Mouse (Mus musculus) embryonic stem cell, embryonic (primary cell): ENCODE results near the gene Zfp57.

ENCODE experiments used
- CTCF ChIA-PET, 4 experiments: fragments of 300-600 bp in 2 of 4; fragments of 350-600 bp in 2 of 4; sonication (Branson Sonifier 250); formaldehyde crosslinking; loops; one replicate each; lab custom pipeline; 2022; ENCODE audit warnings: inconsistent platforms in 2 of 4; lab: Charles Lee
- POLR2A ChIA-PET, 4 experiments: fragments of 300-600 bp in 2 of 4; fragments of 350-600 bp in 2 of 4; sonication (Branson Sonifier 250); formaldehyde crosslinking; loops; one replicate each; lab custom pipeline; 2022; ENCODE audit warnings: antibody characterized with exemption in 4 of 4, inconsistent platforms in 1 of 4; lab: Charles Lee

Zfp57 gene

GRCm38 (mm10) chr17:36988475-36988874 lies 12.5 kb upstream of the Zfp57 start:
- ChIA-PET POLR2A (interaction anchor here (0.5 to 10.9 kb wide), 35 partner anchors 8 to 908 kb away, joined by 3 to 469 read pairs (median 5); partner anchors contain the start of genes 2410137M14Rik (in 1 of the 4), Gabbr1 (in 1 of the 4), Ppp1r11 (in 1 of the 4) and Trim26 (in 1 of the 4)), CTCF (interaction anchor here in 2 of 4 experiments (0.5 to 1.0 kb wide), 2 partner anchors 55 to 96 kb away, joined by 3 to 6 read pairs; no protein-coding TSS in a partner anchor)

GRCm38 (mm10) chr17:36989437-36989836 lies 11.5 kb upstream of the Zfp57 start, which contains the start of gene H2-M5:
H2-M5 (minus strand) TSS chr17:36989537.
- POLR2A ChIA-PET = interaction anchor here (0.5 to 10.9 kb wide), 40 partner anchors 8 to 94 kb away, joined by 3 to 469 read pairs (median 4); partner anchors contain the start of genes 2410137M14Rik (in 3 of the 4), Znrd1 (in 2 of the 4), Znrd1as (in 2 of the 4) and Mog (in 1 of the 4)
- CTCF ChIA-PET = interaction anchor here in 3 of 4 experiments (0.6 to 1.1 kb wide), 5 partner anchors 14 to 96 kb away, joined by 3 to 5 read pairs (median 3); no protein-coding TSS in a partner anchor

- ChIA-PET CTCF (interaction anchor here in 1 of 4 experiments (1.1 kb wide), 1 partner anchor 76 kb away, joined by 5 read pairs; no protein-coding TSS in a partner anchor), POLR2A (interaction anchor here in 2 of 4 experiments (0.9 to 32.1 kb wide), 16 partner anchors 6 to 56 kb away, joined by 3 to 469 read pairs (median 10); partner anchors contain the start of genes 2410137M14Rik (in 2 of the 2), H2-M5 (in 1 of the 2), Mog (in 1 of the 2) and Zfp57 (in 1 of the 2))
These were observed 10.3 kb upstream of the Zfp57 start for GRCm38 (mm10) chr17:36990630-36991029.

DNA sequence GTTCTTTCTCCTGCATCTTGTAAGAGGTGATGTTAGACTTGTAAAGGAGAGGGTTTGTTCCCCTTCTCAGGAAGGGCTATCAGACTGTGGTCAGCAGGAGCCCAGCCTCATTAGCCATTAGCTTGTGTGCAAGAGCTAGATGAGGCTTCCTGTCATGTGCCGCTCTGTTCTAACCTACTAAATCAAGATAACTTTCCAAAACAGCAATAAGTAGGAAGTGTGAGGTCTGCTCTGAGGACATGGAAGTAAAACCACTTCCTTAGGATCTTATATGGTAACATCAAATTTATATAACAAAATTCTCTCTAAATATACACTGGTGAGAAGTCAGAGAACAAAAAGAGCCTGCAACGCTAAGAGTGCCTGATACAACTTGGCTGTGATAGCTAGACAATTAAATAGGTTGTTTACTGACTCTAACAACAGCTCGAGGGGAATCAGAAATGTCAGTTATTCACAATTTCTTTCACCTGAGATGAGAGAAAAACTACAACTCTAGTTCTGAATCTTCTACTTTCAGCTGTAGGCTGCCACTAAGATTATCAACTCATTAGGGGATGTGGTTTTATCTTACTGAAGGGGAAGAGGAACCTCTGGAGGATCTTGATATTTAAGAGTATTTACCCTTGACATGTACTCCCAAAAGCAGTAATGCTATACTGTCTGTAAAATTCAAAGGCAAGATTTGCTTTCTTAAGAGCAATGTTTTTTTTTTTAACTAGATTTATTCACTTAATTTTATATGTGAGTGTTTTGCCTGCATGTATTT lies 8.4 kb upstream of the Zfp57 start:
- ChIA-PET POLR2A (interaction anchor here (0.7 to 32.1 kb wide), 26 partner anchors 8 to 213 kb away, joined by 3 to 469 read pairs (median 6); partner anchors contain the start of genes 2410137M14Rik (in 3 of the 4), H2-M5 (in 1 of the 4), Trim26 (in 1 of the 4) and Zfp57 (in 1 of the 4)), CTCF (interaction anchor here (0.6 to 1.2 kb wide), 6 partner anchors 9 to 1113 kb away, joined by 3 to 5 read pairs (median 3); partner anchors contain the start of genes 2410137M14Rik (in 1 of the 4) and Dhx16 (in 1 of the 4))

DNA sequence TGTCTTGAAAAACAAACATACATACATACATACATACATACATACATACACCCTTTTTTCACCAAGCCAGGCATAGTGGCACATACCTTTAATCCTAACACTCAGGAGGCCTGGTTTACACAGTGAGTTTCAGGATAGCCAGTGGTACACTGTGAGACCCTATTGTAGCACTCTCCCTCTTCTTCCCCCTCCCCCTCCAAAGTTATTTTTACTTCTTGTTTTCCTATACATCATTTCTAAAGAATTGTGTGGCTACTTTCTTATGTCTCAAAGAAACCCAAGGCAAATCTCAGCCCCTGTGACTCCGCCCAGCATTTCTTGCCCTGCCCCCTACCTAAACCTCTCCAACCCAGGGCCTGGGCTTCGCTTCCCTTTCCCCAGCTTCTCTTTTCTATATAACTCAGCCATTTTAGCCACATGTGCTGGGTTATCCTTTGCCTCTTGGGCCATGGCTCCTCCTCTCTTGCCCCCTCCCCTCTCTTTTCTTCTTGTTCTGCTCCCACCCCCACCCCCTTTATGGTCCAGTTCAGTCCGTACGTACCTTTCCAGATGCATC lies 7.1 kb upstream of the Zfp57 start:
- CTCF ChIA-PET = interaction anchor here in 2 of 4 experiments (0.6 to 0.7 kb wide), 2 partner anchors 35 to 56 kb away, joined by 3 to 4 read pairs; no protein-coding TSS in a partner anchor
- POLR2A ChIA-PET = interaction anchor here (0.5 to 32.1 kb wide), 31 partner anchors 8 to 90 kb away, joined by 3 to 469 read pairs (median 6); partner anchors contain the start of genes 2410137M14Rik (in 3 of the 4), H2-M5 (in 1 of the 4) and Ppp1r11 (in 1 of the 4)

DNA sequence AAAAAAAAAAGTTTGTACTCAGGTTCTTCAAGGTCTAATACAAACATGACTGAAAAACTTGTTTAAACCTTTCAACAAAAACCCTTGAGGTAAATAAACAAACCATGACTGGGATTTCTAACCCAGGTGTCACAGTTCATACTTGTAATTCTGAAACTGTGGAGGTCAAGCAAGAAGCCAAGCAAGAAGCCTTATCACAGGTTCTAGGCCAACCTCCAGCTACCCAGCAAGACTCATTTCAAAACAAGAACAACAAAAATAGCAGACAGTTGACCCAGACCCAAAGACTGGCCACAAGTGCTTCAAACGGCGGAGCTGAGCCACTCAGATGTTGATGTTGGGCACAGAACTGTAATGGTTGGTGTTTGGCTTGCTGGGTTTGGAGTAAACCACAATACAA lies 6.4 kb upstream of the Zfp57 start:
- CTCF ChIA-PET = interaction anchor here in 1 of 4 experiments (1.2 kb wide), 1 partner anchor 22 kb away, joined by 6 read pairs; no protein-coding TSS in a partner anchor
- POLR2A ChIA-PET = interaction anchor here (0.5 to 32.1 kb wide), 29 partner anchors 8 to 159 kb away, joined by 3 to 469 read pairs (median 11); partner anchors contain the start of genes 2410137M14Rik (in 4 of the 4), H2-M5 (in 1 of the 4), Ppp1r11 (in 1 of the 4) and Znrd1 (in 1 of the 4)

DNA sequence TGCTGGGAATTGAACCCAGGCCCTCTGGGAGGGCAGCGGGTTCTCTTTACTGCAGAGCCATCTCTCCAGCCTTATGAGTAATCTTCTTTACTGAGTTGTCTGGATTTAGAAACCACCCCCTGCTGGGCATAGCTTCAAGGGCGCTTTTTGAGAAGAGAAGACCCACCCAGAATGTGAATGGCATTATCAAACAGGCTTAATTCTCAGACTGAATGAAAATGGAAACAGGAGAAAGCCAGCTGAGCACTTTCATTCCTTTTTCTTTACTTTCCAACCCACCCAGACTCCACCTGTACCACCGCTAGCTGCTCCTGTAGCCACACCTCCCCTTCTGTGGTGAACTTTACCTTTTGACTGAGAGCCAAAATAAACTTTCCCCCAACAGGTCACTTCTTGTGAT lies 5.5 kb upstream of the Zfp57 start:
- POLR2A ChIA-PET = interaction anchor here (0.7 to 32.1 kb wide), 44 partner anchors 8 to 88 kb away, joined by 3 to 469 read pairs (median 7); partner anchors contain the start of genes 2410137M14Rik (in 4 of the 4), Znrd1 (in 3 of the 4), Znrd1as (in 3 of the 4) and Gabbr1 (in 2 of the 4)

GRCm38 (mm10) chr17:36997033-36997735 lies 3.8 kb upstream of the Zfp57 start:
- POLR2A ChIA-PET = interaction anchor here (0.5 to 32.1 kb wide), 81 partner anchors 8 to 1078 kb away, joined by 3 to 469 read pairs (median 5); partner anchors contain the start of genes 2410137M14Rik (in 4 of the 4), Gabbr1 (in 4 of the 4), H2-M5 (in 3 of the 4) and Mog (in 2 of the 4)
- CTCF ChIA-PET = interaction anchor here in 3 of 4 experiments (0.7 to 1.5 kb wide), 11 partner anchors 10 to 1208 kb away, joined by 3 to 6 read pairs (median 3); partner anchors contain the start of genes Znrd1 (in 1 of the 3) and Znrd1as (in 1 of the 3)

More for the DNA sequence above, 5.5 kb upstream of the Zfp57 start:
- CTCF ChIA-PET = interaction anchor here in 2 of 4 experiments (0.7 to 1.3 kb wide), 3 partner anchors 23 to 85 kb away, joined by 3 to 6 read pairs (median 4); no protein-coding TSS in a partner anchor

DNA sequence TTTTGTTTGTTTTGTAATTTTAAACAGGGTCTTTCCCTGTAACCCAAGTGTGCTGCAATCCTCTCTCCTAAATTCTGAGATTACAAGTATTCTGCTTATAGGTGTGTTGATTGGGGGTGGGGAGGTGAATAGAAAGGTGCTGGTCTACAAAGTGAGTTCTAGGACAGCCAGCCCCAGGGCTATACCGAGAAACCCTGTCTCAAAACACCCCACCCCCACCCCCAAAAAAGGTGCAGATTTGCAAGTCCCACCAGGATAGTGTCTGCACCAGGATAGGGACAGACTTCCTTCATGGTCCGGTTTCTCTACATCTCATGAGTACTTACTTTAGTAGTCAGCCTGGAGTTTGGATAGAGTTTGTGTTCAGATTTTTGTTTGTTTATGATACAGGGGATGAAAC lies 2.5 kb upstream of the Zfp57 start:
- ChIA-PET POLR2A (interaction anchor here (0.5 to 32.1 kb wide), 45 partner anchors 9 to 217 kb away, joined by 3 to 469 read pairs (median 11); partner anchors contain the start of genes 2410137M14Rik (in 3 of the 4), H2-M5 (in 3 of the 4), Znrd1 (in 3 of the 4) and Znrd1as (in 3 of the 4)), CTCF (interaction anchor here in 2 of 4 experiments (1.0 to 1.5 kb wide), 2 partner anchors 9 to 51 kb away, joined by 3 read pairs; no protein-coding TSS in a partner anchor)

GRCm38 (mm10) chr17:37002364-37003330 lies 1.7 kb downstream of the Zfp57 start:
- POLR2A ChIA-PET = interaction anchor here (0.6 to 32.1 kb wide), 84 partner anchors 3 to 1834 kb away, joined by 3 to 469 read pairs (median 6); partner anchors contain the start of genes Gabbr1 (in 3 of the 4), H2-M5 (in 3 of the 4), Trim26 (in 3 of the 4) and 2410137M14Rik (in 2 of the 4)
- CTCF ChIA-PET = interaction anchor here (0.6 to 1.2 kb wide), 5 partner anchors 32 to 167 kb away, joined by 3 to 4 read pairs (median 3); partner anchors contain the start of gene Gabbr1 (in 2 of the 4)

- ChIA-PET POLR2A (interaction anchor here (0.6 to 32.1 kb wide), 46 partner anchors 4 to 1182 kb away, joined by 3 to 469 read pairs (median 11); partner anchors contain the start of genes 2410137M14Rik (in 2 of the 4), Gabbr1 (in 2 of the 4), H2-M5 (in 2 of the 4) and Trim26 (in 2 of the 4)), CTCF (interaction anchor here in 2 of 4 experiments (0.5 to 1.2 kb wide), 4 partner anchors 14 to 167 kb away, joined by 3 read pairs; partner anchors contain the start of gene H2-M5 (in 1 of the 2))
These were observed 2.4 kb downstream of the Zfp57 start for GRCm38 (mm10) chr17:37003366-37003765.

GRCm38 (mm10) chr17:37008161-37008560 lies 7.2 kb downstream of the Zfp57 start:
- CTCF ChIA-PET = interaction anchor here in 1 of 4 experiments (0.8 kb wide), 1 partner anchor 76 kb away, joined by 3 read pairs; no protein-coding TSS in a partner anchor
- POLR2A ChIA-PET = interaction anchor here (1.0 to 32.1 kb wide), 38 partner anchors 8 to 189 kb away, joined by 3 to 469 read pairs (median 5); partner anchors contain the start of genes 2410137M14Rik (in 2 of the 4), H2-M5 (in 2 of the 4), Mog (in 2 of the 4) and Gabbr1 (in 1 of the 4)

- ChIA-PET POLR2A (interaction anchor here in 3 of 4 experiments (0.8 to 32.1 kb wide), 27 partner anchors 10 to 71 kb away, joined by 3 to 469 read pairs (median 5); partner anchors contain the start of genes 2410137M14Rik (in 2 of the 3), Gabbr1 (in 1 of the 3), H2-M5 (in 1 of the 3) and Mog (in 1 of the 3)), CTCF (interaction anchor here in 2 of 4 experiments (0.5 to 0.6 kb wide), 2 partner anchors 233 to 812 kb away, joined by 3 read pairs; no protein-coding TSS in a partner anchor)
These were observed 8.6 kb downstream of the Zfp57 start for GRCm38 (mm10) chr17:37009460-37010042.

- POLR2A ChIA-PET = interaction anchor here (0.5 to 32.1 kb wide), 23 partner anchors 8 to 175 kb away, joined by 3 to 469 read pairs (median 4); partner anchors contain the start of genes 2410137M14Rik (in 1 of the 4), Gabbr1 (in 1 of the 4), H2-M5 (in 1 of the 4) and Mog (in 1 of the 4)
These were observed 10.8 kb downstream of the Zfp57 start for GRCm38 (mm10) chr17:37011719-37012118.

More at GRCm38 (mm10) chr17:37011719-37012118, 10.8 kb downstream of the Zfp57 start:
- CTCF ChIA-PET = no interaction called here
